Mouse (Mus musculus) embryonic fibroblast, embryonic 13.5 days (primary cell): Measurements from ENCODE around the gene Cacna1i.

ENCODE experiments used
- CTCF ChIP-seq: IDR thresholded peaks from 2 replicates; pipeline ENCODE4 v1.5.1; 2011; ENCODE audit warnings: mild to moderate bottlenecking, control low read depth, low read length, moderate library complexity, borderline replicate concordance; ENCODE audit not compliant: insufficient read depth
- POLR2A ChIP-seq: IDR thresholded peaks from 2 replicates; pipeline ENCODE4 v1.6.1; 2011; ENCODE audit warnings: low read depth, mild to moderate bottlenecking, control low read depth, low read length, moderate library complexity

DNA sequence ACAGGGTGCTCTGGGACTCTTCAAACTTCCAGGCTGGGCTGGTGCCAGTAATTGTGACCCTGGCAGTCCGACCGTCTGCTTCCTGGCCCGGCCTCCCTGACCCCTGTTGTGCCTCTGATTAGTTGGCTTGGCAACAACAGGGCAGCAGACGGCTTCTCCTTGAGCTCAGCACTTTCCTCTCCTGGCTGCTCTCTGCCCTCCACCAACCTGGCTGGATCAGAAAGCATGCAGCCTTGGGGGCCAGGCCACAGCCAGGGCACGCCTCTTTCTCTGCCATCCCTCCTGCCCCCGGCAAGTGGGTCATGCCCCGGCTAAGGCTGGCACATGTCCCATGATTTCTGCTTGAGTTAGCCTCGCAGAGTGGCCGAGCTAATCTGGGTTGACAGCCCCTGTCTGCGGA lies 56.0 kb downstream of the Cacna1i start:
- TF ChIP-seq POLR2A, result no peak
- TF ChIP-seq CTCF, result no peak
